Mouse (Mus musculus): Measurements from ENCODE around the gene Gxylt1. TPM values are rescaled to one million over a fixed set of nuclear protein-coding genes. Genes with fewer than 3 reads are reported as not detected.

The Gxylt1 gene
- polyA plus RNA-seq, 1 experiment = 11.1 TPM

- DNase-seq (ENCODE audit: low read depth) = no peak
- peak; percentile 57; the same call in 1 of the 2 replicates for TF ChIP-seq CTCF (IDR thresholded peaks at IDR 0.05; ENCODE audit: borderline replicate concordance, extremely low read depth, insufficient read depth, insufficient read length)
- no peak for TF ChIP-seq POLR2A (IDR thresholded peaks at IDR 0.05; ENCODE audit: borderline replicate concordance, extremely low read depth, insufficient read depth, insufficient read length, poor library complexity, severe bottlenecking)
These were observed 52.5 kb downstream of the Gxylt1 start for GRCm38 (mm10) chr15:93222475-93222874.

GRCm38 (mm10) chr15:93212617-93213016, 62.4 kb downstream of the Gxylt1 start:
- TF ChIP-seq CTCF (IDR thresholded peaks at IDR 0.05; ENCODE audit: borderline replicate concordance, extremely low read depth, insufficient read depth, insufficient read length) (no peak), POLR2A (IDR thresholded peaks at IDR 0.05; ENCODE audit: borderline replicate concordance, extremely low read depth, insufficient read depth, insufficient read length, poor library complexity, severe bottlenecking) (no peak)
- no peak for DNase-seq (ENCODE audit: low read depth)

- TF ChIP-seq CTCF (IDR thresholded peaks at IDR 0.05; ENCODE audit: borderline replicate concordance, extremely low read depth, insufficient read depth, insufficient read length) (no peak), POLR2A (IDR thresholded peaks at IDR 0.05; ENCODE audit: borderline replicate concordance, extremely low read depth, insufficient read depth, insufficient read length, poor library complexity, severe bottlenecking) (no peak)
- DNase-seq (ENCODE audit: low read depth) = no peak
These were observed 70.1 kb downstream of the Gxylt1 start for GRCm38 (mm10) chr15:93204861-93205260.

GRCm38 (mm10) chr15:93201956-93202355, 73.0 kb downstream of the Gxylt1 start:
- DNase-seq (ENCODE audit: low read depth) = no peak
- TF ChIP-seq POLR2A (IDR thresholded peaks at IDR 0.05; ENCODE audit: borderline replicate concordance, extremely low read depth, insufficient read depth, insufficient read length, poor library complexity, severe bottlenecking) (no peak), CTCF (IDR thresholded peaks at IDR 0.05; ENCODE audit: borderline replicate concordance, extremely low read depth, insufficient read depth, insufficient read length) (no peak)

- no peak for TF ChIP-seq POLR2A (IDR thresholded peaks at IDR 0.05; ENCODE audit: borderline replicate concordance, extremely low read depth, insufficient read depth, insufficient read length, poor library complexity, severe bottlenecking)
- TF ChIP-seq CTCF (IDR thresholded peaks at IDR 0.05; ENCODE audit: borderline replicate concordance, extremely low read depth, insufficient read depth, insufficient read length) = no peak
- DNase-seq (ENCODE audit: low read depth) = peak; percentile 75
These were observed 83.4 kb downstream of the Gxylt1 start for GRCm38 (mm10) chr15:93191387-93192145.

Other genes starting within 250 kb of the Gxylt1 start
- gene Yaf2, start 61.8 kb upstream of the Gxylt1 start, polyA plus RNA-seq (2012; rRNA removed) = 72.3 and 73.4 TPM in 2 replicates
- gene Zcrb1, start 123.2 kb upstream of the Gxylt1 start, polyA plus RNA-seq (2012; rRNA removed) = 101 and 118 TPM in 2 replicates
- gene Pphln1, start 123.2 kb upstream of the Gxylt1 start, polyA plus RNA-seq (2012; rRNA removed) = 24.2 and 34.8 TPM in 2 replicates

All from brain, embryonic 14.5 days (tissue).